Mouse (Mus musculus): ENCODE data around the gene Srms. TPM values are rescaled to one million over a fixed set of nuclear protein-coding genes. Genes with fewer than 3 reads are reported as not detected.
A peak's percentile ranks its signal among the peaks of the same experiment; 100 is the strongest.

The Srms gene
- total RNA-seq, 2 experiments from 2014 or later, result 0.35 to 0.66 TPM

DNA sequence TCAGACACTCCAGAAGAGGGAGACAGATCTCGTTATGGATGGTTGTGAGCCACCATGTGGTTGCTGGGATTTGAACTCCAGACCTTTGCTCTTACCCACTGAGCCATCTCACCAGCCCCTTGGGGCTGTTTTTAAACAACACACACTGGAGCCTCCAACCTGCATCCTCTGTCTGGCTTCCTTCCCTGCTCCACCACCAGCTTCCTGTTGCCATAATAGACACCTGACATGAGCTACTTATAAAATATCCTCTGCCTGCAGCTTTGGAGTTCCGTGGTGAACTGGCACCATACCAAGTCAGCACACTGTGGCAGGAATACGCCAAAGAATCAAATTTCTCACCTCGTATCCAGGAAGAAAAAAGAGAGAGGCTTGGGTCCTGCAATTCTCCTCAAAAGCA, 52.2 kb downstream of the Srms start:
- no peak for DNase-seq

DNA sequence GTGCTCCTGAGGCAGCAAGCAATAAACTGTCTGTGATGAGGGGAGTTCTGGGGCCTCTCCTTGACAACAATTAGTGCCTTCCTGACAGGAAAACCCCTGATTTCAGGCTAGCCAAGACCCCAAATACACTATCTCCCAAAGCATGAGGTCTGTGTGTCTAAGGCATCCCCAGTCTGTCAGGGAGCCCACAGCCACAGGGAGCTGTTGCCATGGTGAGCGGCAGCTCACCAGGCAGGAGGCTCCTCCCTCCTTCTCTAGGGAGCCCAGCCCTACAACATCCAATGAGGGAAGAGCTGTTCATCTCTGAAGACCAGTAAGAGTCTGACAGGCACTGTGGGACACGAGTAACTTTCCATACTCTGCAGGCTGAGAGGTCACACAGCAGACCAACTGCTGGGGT, 53.2 kb downstream of the Srms start:
- peak in 1 of 2 experiments; percentile 71 for DNase-seq

DNA sequence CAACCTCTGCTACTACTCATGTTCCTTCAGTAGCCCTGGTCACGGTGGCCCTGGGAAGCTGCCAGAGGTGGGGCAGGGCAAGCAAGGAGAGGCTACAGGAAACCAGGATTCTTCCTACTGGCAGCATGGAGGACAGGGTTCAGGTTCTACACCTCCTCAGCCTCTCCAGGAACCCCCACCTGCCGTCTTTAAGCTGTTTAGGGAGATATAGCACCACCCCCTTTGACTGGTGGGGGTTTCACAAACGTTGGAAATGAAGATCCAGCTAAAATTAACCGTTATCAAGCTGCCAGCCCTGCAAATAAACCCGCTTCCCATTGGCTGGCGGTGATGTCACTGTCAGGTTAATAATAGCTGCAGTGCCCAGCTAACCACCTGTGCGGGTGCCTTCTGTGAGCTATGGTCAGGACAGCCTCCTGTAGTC, 53.9 kb downstream of the Srms start:
- DNase-seq, result no peak

DNA sequence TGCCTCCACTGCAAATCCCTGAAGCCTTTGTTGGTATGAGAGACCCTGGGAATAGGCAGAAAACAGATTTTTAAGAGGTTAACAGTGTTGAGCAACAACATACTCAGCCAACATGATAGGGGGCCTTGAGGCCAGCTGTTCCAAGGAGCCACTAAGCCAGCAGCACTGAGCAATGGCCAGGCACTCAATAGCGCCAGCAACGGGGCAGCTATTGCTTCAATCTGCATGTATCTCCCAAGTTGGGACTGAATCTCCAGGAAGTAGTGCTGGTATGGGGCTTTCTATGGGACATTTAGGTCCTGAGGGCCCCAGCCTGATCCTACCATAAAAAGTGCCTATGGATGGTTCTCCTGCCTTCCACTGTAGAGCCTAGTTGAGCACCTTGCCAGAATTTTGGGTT, 54.5 kb downstream of the Srms start:
- DNase-seq, result no peak

DNA sequence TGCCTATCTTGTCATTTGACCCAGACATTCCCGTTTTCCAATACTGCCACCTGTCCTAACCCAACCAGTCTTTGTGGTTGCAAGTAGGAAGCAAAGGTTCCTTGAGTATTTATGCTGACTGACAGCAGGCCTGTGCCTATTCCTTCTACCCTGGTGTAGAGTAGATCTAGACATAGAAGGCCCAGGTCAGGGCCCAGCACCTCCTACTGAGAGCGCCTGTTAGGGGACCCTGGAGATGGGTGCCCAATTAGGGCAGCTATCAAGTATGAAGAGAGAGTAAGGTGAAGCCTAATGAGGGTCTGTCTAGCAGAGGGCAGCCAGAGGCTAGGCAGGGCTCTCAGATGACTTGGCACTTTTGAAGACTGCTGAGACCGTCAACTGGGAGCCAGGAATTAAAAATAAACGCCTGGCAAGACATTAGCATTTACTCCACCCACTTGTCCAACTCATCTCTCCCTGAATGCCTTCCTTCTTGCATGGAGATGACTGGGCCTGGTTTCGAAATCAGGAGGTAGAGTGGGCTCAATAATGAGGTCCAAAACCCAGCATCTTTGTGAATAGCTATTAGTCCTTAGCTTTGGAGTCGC, 55.2 kb downstream of the Srms start:
- DNase-seq, result no peak

DNA sequence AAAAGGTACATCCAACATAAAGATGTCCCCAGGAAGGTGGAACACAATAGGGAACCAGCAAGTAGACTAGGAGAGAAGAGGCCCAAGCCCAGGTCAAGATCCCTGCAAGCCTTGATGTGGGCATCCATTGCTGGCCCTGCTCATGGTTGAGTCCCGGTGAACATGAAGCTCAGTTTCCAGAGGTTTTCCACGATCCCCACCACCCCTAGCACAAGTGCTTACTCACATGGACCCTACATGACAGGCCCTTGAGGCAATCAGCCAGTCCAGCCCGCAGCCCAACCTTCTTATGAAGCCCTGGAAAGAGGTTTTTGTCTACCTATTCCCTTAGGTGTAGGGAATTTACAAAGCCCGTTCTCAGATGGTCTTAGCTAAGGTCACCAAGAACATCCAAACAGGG, 55.8 kb downstream of the Srms start:
- DNase-seq, result no peak

DNA sequence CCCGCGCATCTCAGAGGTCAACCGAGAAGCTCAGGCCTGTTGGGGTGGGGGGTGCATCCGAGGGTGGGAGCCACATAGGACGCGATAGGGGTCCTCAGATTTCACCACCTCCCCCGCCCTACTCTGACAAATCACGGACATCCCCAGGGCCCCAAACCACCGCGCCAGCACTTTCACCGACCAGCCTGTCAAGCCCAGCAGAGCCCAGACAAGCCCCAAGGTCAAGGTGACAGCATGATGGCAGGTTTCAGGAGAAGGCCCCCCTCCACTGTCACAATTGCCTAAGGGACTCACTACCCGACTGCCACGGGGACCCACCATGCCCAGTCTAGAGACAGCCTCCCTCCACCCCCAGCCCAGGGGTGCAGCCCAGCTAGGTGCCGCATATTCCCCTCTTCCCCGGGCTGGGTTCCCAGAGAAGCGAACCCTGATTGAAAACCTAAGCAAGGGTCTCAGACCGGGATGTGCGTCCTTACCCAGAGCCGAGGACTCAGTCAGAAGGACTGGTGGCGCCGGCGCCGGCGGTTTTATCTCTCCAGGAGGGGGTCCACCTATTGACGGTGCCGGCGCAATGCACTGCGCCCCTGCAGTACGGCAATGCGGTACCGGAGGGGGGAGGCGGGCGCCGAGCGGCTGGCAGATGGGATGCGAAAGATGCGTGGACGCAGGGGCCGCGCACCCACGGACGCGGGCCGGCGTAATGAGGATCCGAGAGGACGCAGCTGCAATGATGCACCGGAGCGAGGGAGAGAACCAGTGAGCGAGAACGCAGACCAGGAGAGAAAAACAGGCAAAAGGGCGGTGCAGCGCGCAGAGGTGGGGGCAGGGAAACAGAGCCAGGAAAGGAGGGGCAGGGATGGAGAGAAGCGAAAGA, 56.5 kb downstream of the Srms start, which contains the start of gene Eef1a2:
Gene Eef1a2, minus strand, starts transcription at position 767 of the 874 bp plus-strand sequence.
- peak; percentile 86 to 87 for DNase-seq

DNA sequence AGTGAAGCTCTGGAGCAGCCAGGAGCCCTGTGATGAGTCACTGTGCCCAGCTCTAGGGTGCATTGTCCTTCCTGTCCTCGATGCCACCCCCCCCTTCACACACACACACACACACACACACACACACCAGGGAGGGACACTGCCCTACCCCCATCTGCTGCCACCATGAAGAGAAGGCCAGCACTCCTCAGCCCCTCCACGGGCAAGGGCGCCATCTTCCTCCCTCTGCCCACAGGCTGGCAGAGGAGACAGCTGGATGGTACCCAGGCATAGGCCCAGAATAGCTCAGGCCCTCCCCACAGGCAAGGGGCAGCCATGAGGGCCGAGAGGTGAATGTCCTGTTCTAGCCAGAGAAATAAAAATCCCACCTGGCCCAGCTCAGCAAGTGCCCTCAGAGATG, 57.2 kb downstream of the Srms start:
- DNase-seq, result no peak

Other genes with a start within 250 kb of the Srms start
- gene Arfgap1, start 246.0 kb downstream of the Srms start, total RNA-seq (2021), result 100 to 1,000 TPM; 121 to 130 TPM
- 1 to 10 TPM; 2.5 to 3.2 TPM for gene Col20a1, start 226.7 kb downstream of the Srms start, total RNA-seq (2021)
- 10 to 100 TPM; 14.1 to 14.4 TPM for gene Chrna4, start 169.6 kb downstream of the Srms start, total RNA-seq (2021)
- gene Kcnq2, start 77.9 kb downstream of the Srms start, total RNA-seq (2021), result 100 to 1,000 TPM; 336 to 348 TPM
- 1,000 to 10,000 TPM; 1,091 to 1,130 TPM for gene Eef1a2, start 56.2 kb downstream of the Srms start, total RNA-seq (2021)
- gene Ppdpf, start 25.9 kb downstream of the Srms start, total RNA-seq (2021), result 100 to 1,000 TPM in 1 of 2 experiments, 10 to 100 TPM in 1; 92.0 to 106 TPM
- under 1 TPM in 1 of 2 experiments, not detected in 1; 0.10 TPM for gene Ptk6, start 10.4 kb downstream of the Srms start, total RNA-seq (2021)
- not detected for gene Fndc11, start 6.8 kb upstream of the Srms start, total RNA-seq (2021)
- 1 to 10 TPM; 2.2 to 2.9 TPM for gene Helz2, start 28.8 kb upstream of the Srms start, total RNA-seq (2021)
- gene Gmeb2, start 74.8 kb upstream of the Srms start, total RNA-seq (2021), result 10 to 100 TPM; 17.1 to 17.4 TPM
- 100 to 1,000 TPM; 562 to 666 TPM for gene Stmn3, start 101.3 kb upstream of the Srms start, total RNA-seq (2021)
- 10 to 100 TPM; 34.1 to 35.2 TPM for gene Rtel1, start 106.6 kb upstream of the Srms start, total RNA-seq (2021)
- gene Zgpat, start 151.7 kb upstream of the Srms start, total RNA-seq (2021), result 10 to 100 TPM; 77.5 to 83.5 TPM
- 10 to 100 TPM; 48.4 to 53.8 TPM for gene Arfrp1, start 152.2 kb upstream of the Srms start, total RNA-seq (2021)
- 10 to 100 TPM; 38.5 to 52.5 TPM for gene Lime1, start 166.9 kb upstream of the Srms start, total RNA-seq (2021)
- 1 to 10 TPM; 5.8 to 6.2 TPM for gene Zbtb46, start 246.2 kb upstream of the Srms start, total RNA-seq (2021)

Measured in layer of hippocampus, postnatal 36 days (tissue).